Mouse (Mus musculus): ENCODE measurements around the gene Asap2. TPM values are rescaled to one million over a fixed set of nuclear protein-coding genes. Genes with fewer than 3 reads are reported as not detected.
A peak's percentile ranks its signal among the peaks of the same experiment; 100 is the strongest.

Asap2 gene
- total and polyA plus RNA-seq, 3 experiments: 0.46 to 1.9 TPM; not detected in 1

- no peaks in the 10 kb centered on the region for H3K36me3 ChIP-seq (ENCODE audit: control insufficient read depth in 1 of 2, insufficient read depth in 2 of 2, low read length in 2 of 2)
Observed at GRCm38 (mm10) chr12:21277352-21277864, 287.1 kb downstream of the Asap2 start.

DNA sequence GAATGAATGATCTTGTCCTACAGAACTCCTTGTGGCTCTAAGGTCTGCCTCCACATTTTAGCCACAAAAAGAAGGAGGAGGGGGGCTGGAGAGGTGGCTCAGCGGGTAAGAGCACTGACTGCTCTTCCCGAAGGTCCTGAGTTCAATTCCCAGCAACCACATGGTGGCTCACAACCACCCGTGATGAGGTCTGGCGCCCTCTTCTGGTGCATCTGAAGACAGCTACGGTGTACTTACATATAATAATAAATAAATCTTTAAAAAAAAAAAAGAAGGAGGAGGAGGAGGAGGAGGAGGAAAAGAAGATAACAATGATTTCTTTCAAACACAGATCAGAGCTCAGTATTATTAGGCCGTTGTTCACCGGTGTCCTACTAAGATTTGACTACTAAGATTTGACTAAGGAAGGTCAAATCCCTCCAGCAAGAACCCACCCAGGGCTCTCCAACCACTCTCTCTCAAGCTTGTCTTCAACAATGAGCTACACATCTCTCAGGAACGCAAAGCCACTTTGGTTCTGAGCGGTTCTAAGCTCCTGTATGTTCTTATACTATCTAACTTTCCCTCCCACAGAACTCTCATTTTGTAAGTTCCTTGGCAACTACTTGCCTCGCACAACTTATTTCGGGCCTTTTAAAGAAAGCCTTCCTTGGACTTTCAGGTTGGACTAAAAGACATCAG, 294.6 kb downstream of the Asap2 start, which contains the start of gene Cpsf3:
Gene Cpsf3 (plus strand): TSS at position 631 of the 681 bp plus-strand sequence.
- Histone ChIP-seq H3K36me3 (ENCODE audit: control insufficient read depth in 1 of 2, insufficient read depth in 2 of 2, low read length in 2 of 2) (peaks cover 0 to 9% of the 10 kb centered on the region in 2 experiments; a peak in 2 of 4 replicates), H3K27me3 (ENCODE audit: control insufficient read depth in 1 of 2, insufficient read depth in 2 of 2, low read length in 2 of 2) (no peaks in the 10 kb centered on the region), H3K79me2 (ENCODE audit: control insufficient read depth, insufficient read depth, low read length, poor library complexity) (peaks cover 23% of the 10 kb centered on the region), H3K4me3 (ENCODE audit: control insufficient read depth in 1 of 2, insufficient read depth in 1 of 2, low read depth in 2 of 2, low read length in 2 of 2) (peak within 1 kb of the TSS; percentile 80 to 94), H3K4me1 (ENCODE audit: control insufficient read depth in 1 of 2, insufficient read depth in 2 of 2, low read length in 2 of 2) (peaks cover 0 to 14% of the 10 kb centered on the region in 2 experiments; a peak in 3 of 4 replicates), H3K9me3 (replicated peaks; ENCODE audit: insufficient read depth, low read length) (no peaks in the 10 kb centered on the region), H3K9ac (ENCODE audit: control insufficient read depth, low read depth, low read length, poor library complexity, severe bottlenecking) (peak within 1 kb of the TSS; percentile 96), H3K27ac (ENCODE audit: control insufficient read depth, low read depth, low read length) (peak within 1 kb of the TSS; percentile 92)
- DNase-seq (ENCODE audit: low read depth, low spot score): no peak
- TF ChIP-seq SMC3 (IDR thresholded peaks at IDR 0.05; ENCODE audit: low read depth, low read length): no peak
- no peak for TF ChIP-seq ELF1 (IDR thresholded peaks at IDR 0.05; ENCODE audit: low read depth, low read length)
- no peak for TF ChIP-seq SIN3A (IDR thresholded peaks at IDR 0.05; ENCODE audit: low read length)
- TF ChIP-seq ZNF384 (IDR thresholded peaks at IDR 0.05; ENCODE audit: low read depth, low read length): no peak
- no peak for TF ChIP-seq BHLHE40 (IDR thresholded peaks at IDR 0.05; ENCODE audit: borderline replicate concordance, low read depth, low read length)
- TF ChIP-seq NRF1 (IDR thresholded peaks at IDR 0.05; ENCODE audit: insufficient read depth, low read depth, low read length, poor library complexity, severe bottlenecking): no peak
- no peak for TF ChIP-seq POLR2A (IDR thresholded peaks at IDR 0.05; ENCODE audit: control insufficient read depth in 1 of 2, insufficient read depth in 1 of 2, low read depth in 1 of 2, low read length in 2 of 2, poor library complexity in 1 of 2)
- TF ChIP-seq JUND (IDR thresholded peaks at IDR 0.05; ENCODE audit: low read depth, low read length): no peak
- no peak for TF ChIP-seq ZMIZ1 (IDR thresholded peaks at IDR 0.05; ENCODE audit: low read depth, low read length)

More at GRCm38 (mm10) chr12:21277352-21277864, 287.1 kb downstream of the Asap2 start:
- no peak for DNase-seq (ENCODE audit: low read depth, low spot score)
- TF ChIP-seq CHD1 (IDR thresholded peaks at IDR 0.05; ENCODE audit: low read depth, low read length): no peak
- TF ChIP-seq SIN3A (IDR thresholded peaks at IDR 0.05; ENCODE audit: low read length): no peak
- TF ChIP-seq ZKSCAN1 (IDR thresholded peaks at IDR 0.05; ENCODE audit: low read depth, low read length): no peak
- no peak for TF ChIP-seq MYB (IDR thresholded peaks at IDR 0.05; ENCODE audit: low read depth, low read length)
- TF ChIP-seq ZC3H11A (IDR thresholded peaks at IDR 0.05; ENCODE audit: low read depth, low read length): no peak
- TF ChIP-seq GABPA (IDR thresholded peaks at IDR 0.05; ENCODE audit: low read depth, low read length): no peak
- TF ChIP-seq ZMIZ1 (IDR thresholded peaks at IDR 0.05; ENCODE audit: low read depth, low read length): no peak
- TF ChIP-seq POLR2AphosphoS2 (IDR thresholded peaks at IDR 0.05; ENCODE audit: low read length): no peak
- TF ChIP-seq MAX (IDR thresholded peaks at IDR 0.05; ENCODE audit: low read length): no peak
- no peak for TF ChIP-seq MEF2A (IDR thresholded peaks at IDR 0.05; ENCODE audit: extremely low read depth, insufficient replicate concordance, low read depth, low read length, poor library complexity, severe bottlenecking)
- no peak for TF ChIP-seq UBTF (IDR thresholded peaks at IDR 0.05; ENCODE audit: borderline replicate concordance, insufficient read depth, low read depth, low read length)
- Histone ChIP-seq H3K4me3 (ENCODE audit: control insufficient read depth in 1 of 2, insufficient read depth in 1 of 2, low read depth in 2 of 2, low read length in 2 of 2) (no peak overlapping the region), H3K27me3 (ENCODE audit: control insufficient read depth in 1 of 2, insufficient read depth in 2 of 2, low read length in 2 of 2) (no peaks in the 10 kb centered on the region), H3K4me1 (ENCODE audit: control insufficient read depth in 1 of 2, insufficient read depth in 2 of 2, low read length in 2 of 2) (no peaks in the 10 kb centered on the region), H3K27ac (ENCODE audit: control insufficient read depth, low read depth, low read length) (no peak overlapping the region), H3K9ac (ENCODE audit: control insufficient read depth, low read depth, low read length, poor library complexity, severe bottlenecking) (no peak overlapping the region), H3K79me2 (ENCODE audit: control insufficient read depth, insufficient read depth, low read length, poor library complexity) (no peaks in the 10 kb centered on the region), H3K9me3 (replicated peaks; ENCODE audit: insufficient read depth, low read length) (no peaks in the 10 kb centered on the region)

Data from MEL (cell line).